Mouse (Mus musculus) embryonic facial prominence, embryonic 10.5 days (tissue): ENCODE results near the gene Rps6ka1. TPM values are rescaled to one million over a fixed set of nuclear protein-coding genes. Genes with fewer than 3 reads are reported as not detected.
"Not testable (repeated sequence)": the region's sequence is repeated elsewhere in the genome, so short reads cannot be mapped to it uniquely, and the experiment has no call there.

Source experiments
- DNase-seq: peaks from one replicate; pipeline ENCODE4 v3.0.0-alpha.2; 2017; ENCODE audit warnings: low spot score
- H3K27ac ChIP-seq: fragments of 300-500 bp; sonication (generic); replicated peaks from 2 replicates; pipeline ENCODE4 v1.5.1; 2016; ENCODE audit warnings: mild to moderate bottlenecking
- H3K27me3 ChIP-seq: fragments of 300-500 bp; sonication (generic); replicated peaks from 2 replicates; pipeline ENCODE4 v1.6.1; 2016; ENCODE audit warnings: low read depth, mild to moderate bottlenecking; ENCODE audit not compliant: poor library complexity, severe bottlenecking
- H3K36me3 ChIP-seq: fragments of 300-500 bp; sonication (generic); replicated peaks from 2 replicates; pipeline ENCODE4 v1.6.1; 2016; ENCODE audit warnings: mild to moderate bottlenecking, moderate library complexity
- H3K4me1 ChIP-seq: fragments of 300-500 bp; sonication (generic); 2 replicates; pipeline ENCODE4 v1.6.1; 2016
- H3K4me3 ChIP-seq: fragments of 300-500 bp; sonication (generic); 2 replicates; pipeline ENCODE4 v1.5.1; 2016; ENCODE audit warnings: mild to moderate bottlenecking, moderate library complexity
- H3K9me3 ChIP-seq: fragments of 300-500 bp; sonication (generic); 2 replicates; pipeline ENCODE4 v1.6.1; 2016; ENCODE audit warnings: mild to moderate bottlenecking
- WGBS: fragments of 180-500 bp; shearing (Covaris S2); methylation state at CpG from one replicate; pipeline ENCODE4 v1.1.7; 2016; 5-methylcytosine and 5-hydroxymethylcytosine counted together
- polyA plus RNA-seq: library from polyadenylated mRNA; unstranded; fragments of >200 nt; fragmentation: Nextera tagmentation; extraction: Ambion mirVana; gene quantifications from 2 replicates; pipeline ENCODE4 v1.2.1, GENCODE M21; 2016

Gene Rps6ka1
- polyA plus RNA-seq, 1 experiment from 2014 or later = 46.6 TPM

DNA sequence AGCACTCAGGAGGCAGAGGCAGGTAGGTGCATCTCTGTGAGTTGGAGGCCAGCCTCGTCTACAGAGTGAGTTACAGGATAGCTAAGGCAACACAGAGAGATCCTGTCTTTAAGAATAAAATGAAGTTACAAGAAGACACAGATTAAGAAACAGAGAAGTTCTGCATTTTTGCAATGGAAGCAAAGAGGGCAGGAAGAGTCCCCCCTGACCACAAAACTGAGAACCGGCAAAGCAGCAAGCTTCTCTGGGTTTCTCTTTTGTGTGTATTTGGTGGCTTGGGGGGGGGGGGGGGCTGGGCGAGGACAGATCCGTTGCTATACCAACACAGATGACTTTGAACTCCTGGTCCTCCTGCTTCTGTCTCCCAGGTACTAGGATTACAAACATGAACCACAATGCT, 19.5 kb upstream of the Rps6ka1 start:
- Histone ChIP-seq H3K4me1 (peaks cover 21% of the 10 kb centered on the region), H3K27me3 (no peaks in the 10 kb centered on the region), H3K9me3 (no peaks in the 10 kb centered on the region), H3K36me3 (no peaks in the 10 kb centered on the region), H3K4me3 (no peak overlapping the region), H3K27ac (no peak overlapping the region)
- WGBS = 76% methylated on average over 4 of the region's 4 CpGs
- no peak for DNase-seq

DNA sequence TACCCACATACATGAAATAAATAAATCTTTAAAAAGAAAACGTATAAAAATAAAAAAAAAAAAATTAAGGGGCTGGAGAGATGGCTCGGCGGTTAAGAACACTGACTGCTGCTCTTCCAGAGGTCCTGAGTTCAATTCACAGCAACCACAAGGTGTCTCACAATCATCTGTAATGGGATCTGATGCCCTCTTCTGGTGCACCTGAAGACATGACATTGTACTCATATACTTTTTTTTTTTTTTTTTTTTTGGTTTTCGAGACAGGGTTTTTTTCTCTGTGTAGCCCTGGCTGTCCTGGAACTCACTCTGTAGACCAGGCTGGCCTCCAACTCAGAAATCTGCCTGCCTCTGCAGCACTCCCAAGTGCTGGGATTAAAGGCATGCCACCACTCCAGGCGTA, 18.7 kb upstream of the Rps6ka1 start:
- not testable (repeated sequence) for H3K9me3 ChIP-seq, H3K27me3 ChIP-seq, H3K4me3 ChIP-seq, H3K36me3 ChIP-seq, DNase-seq, H3K27ac ChIP-seq
- 86% methylated on average over 5 of the region's 5 CpGs for WGBS
- H3K4me1 ChIP-seq = peaks cover 15% of the 10 kb centered on the region

DNA sequence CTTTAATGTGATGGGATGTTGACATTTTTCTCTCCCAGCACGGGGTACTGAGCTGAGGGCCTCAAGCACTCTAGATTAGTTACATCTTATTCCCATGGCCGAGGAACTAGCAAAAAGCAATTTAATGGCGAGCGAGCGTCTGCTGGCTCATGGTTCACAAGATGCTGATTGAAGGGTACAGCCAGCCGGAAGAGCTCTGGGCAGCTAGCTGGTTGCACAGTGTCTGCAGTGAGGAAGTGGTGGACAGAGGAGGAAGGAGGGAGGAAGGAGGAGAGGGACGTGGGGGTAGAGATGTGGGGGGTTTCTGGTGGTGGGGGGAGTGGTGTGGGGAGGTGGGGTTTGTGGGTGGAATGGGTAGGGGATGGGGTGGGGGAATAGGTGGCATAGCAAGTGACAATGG, 17.6 kb upstream of the Rps6ka1 start:
- WGBS = 85% methylated on average over 7 of the region's 7 CpGs
- H3K27ac ChIP-seq = no peak overlapping the region
- H3K36me3 ChIP-seq = no peaks in the 10 kb centered on the region
- DNase-seq = no peak
- H3K27me3 ChIP-seq = no peaks in the 10 kb centered on the region
- peaks cover 5% of the 10 kb centered on the region for H3K4me1 ChIP-seq
- H3K4me3 ChIP-seq = no peak overlapping the region
- H3K9me3 ChIP-seq = no peaks in the 10 kb centered on the region

DNA sequence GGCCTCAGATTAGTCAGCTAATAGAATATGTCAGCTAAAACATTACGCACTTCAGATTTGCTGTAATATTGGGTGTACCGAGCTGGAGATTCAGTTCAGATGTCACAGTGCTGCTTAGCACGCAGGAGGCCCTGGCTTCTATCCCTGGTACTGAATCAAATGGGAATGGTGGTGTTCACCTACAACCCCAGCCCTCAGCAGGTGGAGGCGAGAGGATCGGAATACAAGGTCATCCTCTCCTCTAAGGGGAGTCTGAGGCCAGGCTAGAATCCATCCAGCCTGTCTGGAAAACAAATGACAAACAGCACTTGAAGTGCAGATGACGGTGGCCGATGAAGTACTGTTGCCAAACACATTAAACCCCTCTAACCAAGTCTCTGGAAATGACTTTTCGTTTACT, 16.7 kb upstream of the Rps6ka1 start:
- no peaks in the 10 kb centered on the region for H3K36me3 ChIP-seq
- H3K4me1 ChIP-seq = peaks cover 3% of the 10 kb centered on the region; the same call in 1 of the 2 replicates
- H3K27ac ChIP-seq = no peak overlapping the region
- H3K4me3 ChIP-seq = no peak overlapping the region
- no peaks in the 10 kb centered on the region for H3K27me3 ChIP-seq
- no peaks in the 10 kb centered on the region for H3K9me3 ChIP-seq
- 85% methylated on average over 8 of the region's 8 CpGs for WGBS
- DNase-seq = no peak

DNA sequence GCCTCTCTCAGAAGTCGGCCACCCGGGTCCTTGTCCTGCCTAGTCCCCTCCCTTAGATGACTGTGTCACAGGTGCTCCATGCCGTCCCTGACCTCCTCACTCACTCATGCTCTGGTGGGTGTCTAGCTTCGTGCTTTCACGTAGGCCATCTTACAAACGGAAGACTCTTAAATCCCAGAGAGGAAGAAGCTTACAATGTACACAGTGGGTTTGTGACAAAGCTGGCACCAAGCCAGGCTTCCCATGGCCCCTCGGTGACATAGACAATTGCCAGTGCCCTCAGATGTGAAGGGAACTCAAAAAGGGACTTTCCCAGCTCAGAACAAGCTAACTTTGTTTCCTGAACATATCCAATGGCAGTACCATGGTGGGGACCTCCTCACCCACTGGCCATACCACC, 15.8 kb upstream of the Rps6ka1 start:
- H3K4me1 ChIP-seq = peaks cover 9% of the 10 kb centered on the region
- no peaks in the 10 kb centered on the region for H3K36me3 ChIP-seq
- 90% methylated on average over 7 of the region's 7 CpGs for WGBS
- H3K4me3 ChIP-seq = no peak overlapping the region
- no peaks in the 10 kb centered on the region for H3K9me3 ChIP-seq
- H3K27me3 ChIP-seq = no peaks in the 10 kb centered on the region
- H3K27ac ChIP-seq = no peak overlapping the region
- DNase-seq = no peak

DNA sequence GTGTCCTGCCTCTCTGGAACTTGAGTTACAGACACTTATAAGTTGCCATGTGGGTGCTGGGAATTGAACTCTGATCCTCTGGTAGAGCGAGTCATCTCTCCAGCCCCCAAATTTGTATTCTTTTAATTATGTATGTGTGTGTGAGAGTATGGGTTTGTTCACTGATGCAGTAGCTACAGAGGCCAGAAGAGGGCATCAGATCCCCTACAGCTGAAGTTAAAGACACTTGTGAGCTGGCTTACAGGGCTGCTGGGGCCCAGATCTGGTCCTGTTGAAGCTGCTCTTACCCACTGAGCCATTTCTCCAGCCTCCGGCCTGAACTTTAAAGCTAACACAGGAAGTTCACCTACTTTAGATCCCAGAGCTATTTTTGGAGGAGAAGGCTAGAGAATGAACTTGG, 14.9 kb upstream of the Rps6ka1 start:
- H3K27ac ChIP-seq = no peak overlapping the region
- 91% methylated on average over 2 of the region's 2 CpGs for WGBS

DNA sequence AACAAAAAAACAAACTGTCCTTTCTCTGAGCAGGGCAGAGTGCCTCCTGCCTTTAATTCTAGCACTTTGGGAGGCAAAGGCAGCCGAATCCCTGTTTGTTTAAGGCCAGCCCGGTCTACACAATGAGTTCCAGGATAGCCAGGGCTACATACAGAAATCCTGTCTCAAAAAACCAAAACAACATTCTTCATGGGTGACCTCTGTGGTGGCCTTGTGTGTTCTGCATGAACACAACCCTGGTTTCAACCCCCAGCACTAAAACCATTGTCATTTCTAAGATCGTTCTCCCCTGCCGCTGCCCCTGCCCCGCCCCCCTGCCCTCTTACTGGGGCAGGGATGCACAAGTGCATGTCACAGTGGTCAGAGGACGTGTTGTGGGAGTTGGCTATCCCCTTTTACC, 13.3 kb upstream of the Rps6ka1 start:
- WGBS = 84% methylated on average over 6 of the region's 6 CpGs
- DNase-seq = no peak
- Histone ChIP-seq H3K27me3 (no peaks in the 10 kb centered on the region), H3K36me3 (no peaks in the 10 kb centered on the region), H3K4me1 (peaks cover 14% of the 10 kb centered on the region), H3K27ac (no peak overlapping the region), H3K4me3 (no peak overlapping the region), H3K9me3 (no peaks in the 10 kb centered on the region)

More for the DNA sequence above, 14.9 kb upstream of the Rps6ka1 start:
- Histone ChIP-seq H3K36me3 (no peaks in the 10 kb centered on the region), H3K4me1 (peaks cover 14% of the 10 kb centered on the region), H3K4me3 (no peak overlapping the region), H3K9me3 (no peaks in the 10 kb centered on the region), H3K27me3 (no peaks in the 10 kb centered on the region)
- DNase-seq = no peak

DNA sequence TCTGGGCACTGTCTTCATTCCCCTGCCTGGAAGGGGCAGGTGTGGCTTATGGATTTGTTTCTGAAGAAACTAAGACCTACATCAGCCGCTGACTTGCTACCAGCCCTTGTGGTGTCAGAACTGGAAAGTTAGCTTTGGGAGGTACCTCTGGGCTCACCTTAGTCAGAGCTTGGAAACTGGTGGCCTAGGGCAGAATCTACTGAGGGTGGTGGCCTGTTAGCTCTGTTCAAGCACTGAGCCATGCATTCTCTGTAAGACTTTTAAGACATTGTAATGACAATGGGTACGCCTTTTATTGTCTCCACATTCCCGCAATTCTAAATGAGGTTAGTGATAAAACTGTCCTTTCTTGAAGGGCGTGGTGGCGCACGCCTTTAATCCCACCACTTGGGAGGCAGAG, 12.8 kb upstream of the Rps6ka1 start:
- H3K36me3 ChIP-seq = no peaks in the 10 kb centered on the region
- H3K9me3 ChIP-seq = no peaks in the 10 kb centered on the region
- no peak for DNase-seq
- peaks cover 14% of the 10 kb centered on the region for H3K4me1 ChIP-seq
- no peak overlapping the region for H3K4me3 ChIP-seq
- WGBS = 94% methylated on average over 6 of the region's 6 CpGs
- H3K27me3 ChIP-seq = no peaks in the 10 kb centered on the region
- H3K27ac ChIP-seq = no peak overlapping the region

DNA sequence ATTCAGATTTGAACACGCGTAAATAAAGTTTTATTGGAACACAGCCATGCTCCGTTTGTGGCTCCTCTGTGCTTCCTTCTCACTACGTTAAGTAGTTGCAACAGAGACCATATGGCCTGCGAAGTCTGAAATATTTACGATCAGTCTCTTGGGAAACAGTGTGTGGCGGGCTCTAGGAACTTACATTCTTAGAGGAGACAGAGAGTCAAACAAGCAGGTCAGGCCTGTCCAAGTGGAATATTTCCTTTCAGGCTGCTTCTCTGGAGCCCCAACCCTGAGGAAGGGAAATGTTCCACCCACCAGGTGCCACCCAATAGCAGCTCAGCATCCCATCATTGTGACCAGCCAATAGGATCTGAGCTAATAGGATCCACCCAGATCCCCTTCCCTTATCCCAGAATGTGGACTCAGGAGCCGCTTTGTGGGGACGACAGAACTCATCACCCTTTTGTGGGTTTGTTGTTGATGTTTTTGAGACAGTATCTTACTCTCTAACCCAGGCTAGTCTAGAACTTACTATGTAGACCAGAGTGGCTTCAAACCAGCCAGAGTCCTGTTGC, 11.7 kb upstream of the Rps6ka1 start:
- Histone ChIP-seq H3K27me3 (no peaks in the 10 kb centered on the region), H3K4me3 (no peak overlapping the region), H3K4me1 (peaks cover 14% of the 10 kb centered on the region), H3K36me3 (no peaks in the 10 kb centered on the region), H3K27ac (no peak overlapping the region), H3K9me3 (no peaks in the 10 kb centered on the region)
- 73% methylated on average over 9 of the region's 9 CpGs for WGBS
- no peak for DNase-seq

DNA sequence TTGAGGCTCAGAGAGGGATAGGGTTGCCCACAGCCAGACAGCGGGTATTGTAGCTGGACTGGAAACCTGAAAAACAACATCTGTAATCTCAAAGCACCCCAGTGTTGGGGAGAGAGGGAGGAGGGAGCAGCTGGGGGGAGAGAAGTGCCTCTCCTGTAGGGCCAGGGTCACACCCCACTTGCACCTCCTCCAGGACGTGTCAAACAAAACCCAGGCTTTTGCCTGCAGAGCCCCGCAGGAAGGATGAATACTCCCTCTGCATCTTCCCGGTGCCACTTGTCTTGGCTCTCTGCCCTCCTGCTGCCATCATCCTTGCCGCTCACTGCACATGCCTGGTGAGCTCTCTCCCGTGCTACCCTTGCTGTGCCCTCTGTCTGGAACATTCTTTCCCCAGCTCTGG, 10.6 kb upstream of the Rps6ka1 start:
- H3K9me3 ChIP-seq = no peaks in the 10 kb centered on the region
- no peaks in the 10 kb centered on the region for H3K27me3 ChIP-seq
- H3K36me3 ChIP-seq = no peaks in the 10 kb centered on the region
- no peak for DNase-seq
- WGBS = 23% methylated on average over 6 of the region's 6 CpGs
- no peak overlapping the region for H3K27ac ChIP-seq
- H3K4me1 ChIP-seq = peaks cover 14% of the 10 kb centered on the region
- no peak overlapping the region for H3K4me3 ChIP-seq

DNA sequence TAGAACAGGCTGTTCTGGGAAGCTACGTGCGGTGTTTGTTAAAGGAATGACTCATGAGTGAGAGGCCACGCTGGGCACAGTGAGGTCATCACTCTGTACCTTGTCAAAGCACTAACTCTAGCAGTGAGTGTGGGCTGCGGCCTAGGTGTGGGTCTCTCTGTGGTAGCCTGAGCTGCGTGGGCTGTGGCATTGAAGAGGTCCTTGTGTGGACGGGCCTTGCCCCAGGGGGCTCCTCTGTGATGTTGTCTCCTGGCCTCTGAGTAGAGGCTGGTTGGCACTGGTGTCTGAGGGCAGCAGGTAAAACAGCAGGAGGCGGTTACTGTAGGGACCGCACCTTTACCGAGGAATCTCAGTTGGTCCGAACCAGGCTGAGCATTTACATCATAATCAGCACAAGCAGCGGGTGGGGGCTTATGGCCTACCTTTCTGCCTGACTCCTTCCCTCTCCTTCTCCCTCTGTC, 9.9 kb upstream of the Rps6ka1 start:
- WGBS = 64% methylated on average over 11 of the region's 11 CpGs
- no peaks in the 10 kb centered on the region for H3K36me3 ChIP-seq
- H3K27ac ChIP-seq = no peak overlapping the region
- H3K4me3 ChIP-seq = no peak overlapping the region
- no peaks in the 10 kb centered on the region for H3K9me3 ChIP-seq
- DNase-seq = no peak
- no peaks in the 10 kb centered on the region for H3K27me3 ChIP-seq
- H3K4me1 ChIP-seq = peaks cover 14% of the 10 kb centered on the region

DNA sequence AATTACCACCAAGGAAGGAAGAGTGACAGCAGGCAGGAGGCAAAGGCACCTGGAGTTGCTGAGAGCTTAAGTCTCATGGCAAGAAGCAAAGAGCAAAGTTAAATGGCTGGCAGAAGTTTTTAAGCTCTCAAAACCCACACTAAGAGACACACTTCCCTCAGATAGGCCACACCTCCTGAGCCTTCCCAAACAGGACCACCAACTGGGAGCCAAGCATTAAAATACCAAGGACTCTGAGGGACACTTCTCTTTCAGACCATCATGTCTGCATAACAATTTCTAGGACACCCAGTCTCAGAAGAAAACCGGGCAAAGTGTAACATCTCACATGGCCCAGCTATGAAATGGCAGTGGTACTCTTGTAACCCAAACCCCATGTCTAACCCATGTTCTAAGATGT, 9.4 kb upstream of the Rps6ka1 start:
- peaks cover 15% of the 10 kb centered on the region for H3K4me1 ChIP-seq
- H3K9me3 ChIP-seq = no peaks in the 10 kb centered on the region
- no peak overlapping the region for H3K4me3 ChIP-seq
- 71% methylated on average over 1 of the region's 1 CpGs for WGBS
- H3K36me3 ChIP-seq = no peaks in the 10 kb centered on the region
- H3K27ac ChIP-seq = no peak overlapping the region
- no peaks in the 10 kb centered on the region for H3K27me3 ChIP-seq
- no peak for DNase-seq

DNA sequence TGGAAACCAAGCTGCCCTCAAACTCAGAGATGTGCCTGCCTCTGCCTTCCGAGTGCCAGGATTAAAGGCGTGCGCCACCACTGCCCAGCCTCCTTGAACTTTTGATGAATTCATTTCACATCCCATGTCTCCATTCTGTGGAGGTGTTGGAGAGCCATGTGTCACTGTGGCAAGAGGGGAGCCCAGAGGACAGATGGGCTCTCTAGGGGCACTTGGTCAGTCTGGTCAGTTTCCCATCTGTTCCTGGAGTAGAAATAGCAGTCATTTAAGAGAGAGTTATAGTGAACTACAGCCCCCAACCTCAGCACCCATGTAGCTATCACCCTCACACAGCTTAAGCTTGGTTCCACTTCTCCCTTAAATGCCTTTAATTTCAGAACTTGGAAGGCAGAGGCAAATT, 8.4 kb upstream of the Rps6ka1 start:
- peaks cover 20% of the 10 kb centered on the region for H3K4me1 ChIP-seq
- no peaks in the 10 kb centered on the region for H3K27me3 ChIP-seq
- H3K36me3 ChIP-seq = no peaks in the 10 kb centered on the region
- WGBS = 98% methylated on average over 3 of the region's 3 CpGs
- H3K27ac ChIP-seq = no peak overlapping the region
- no peak overlapping the region for H3K4me3 ChIP-seq
- DNase-seq = no peak
- no peaks in the 10 kb centered on the region for H3K9me3 ChIP-seq
